8 mouse cellular contexts compared by ENCODE assay signal in the genomic region with DNA sequence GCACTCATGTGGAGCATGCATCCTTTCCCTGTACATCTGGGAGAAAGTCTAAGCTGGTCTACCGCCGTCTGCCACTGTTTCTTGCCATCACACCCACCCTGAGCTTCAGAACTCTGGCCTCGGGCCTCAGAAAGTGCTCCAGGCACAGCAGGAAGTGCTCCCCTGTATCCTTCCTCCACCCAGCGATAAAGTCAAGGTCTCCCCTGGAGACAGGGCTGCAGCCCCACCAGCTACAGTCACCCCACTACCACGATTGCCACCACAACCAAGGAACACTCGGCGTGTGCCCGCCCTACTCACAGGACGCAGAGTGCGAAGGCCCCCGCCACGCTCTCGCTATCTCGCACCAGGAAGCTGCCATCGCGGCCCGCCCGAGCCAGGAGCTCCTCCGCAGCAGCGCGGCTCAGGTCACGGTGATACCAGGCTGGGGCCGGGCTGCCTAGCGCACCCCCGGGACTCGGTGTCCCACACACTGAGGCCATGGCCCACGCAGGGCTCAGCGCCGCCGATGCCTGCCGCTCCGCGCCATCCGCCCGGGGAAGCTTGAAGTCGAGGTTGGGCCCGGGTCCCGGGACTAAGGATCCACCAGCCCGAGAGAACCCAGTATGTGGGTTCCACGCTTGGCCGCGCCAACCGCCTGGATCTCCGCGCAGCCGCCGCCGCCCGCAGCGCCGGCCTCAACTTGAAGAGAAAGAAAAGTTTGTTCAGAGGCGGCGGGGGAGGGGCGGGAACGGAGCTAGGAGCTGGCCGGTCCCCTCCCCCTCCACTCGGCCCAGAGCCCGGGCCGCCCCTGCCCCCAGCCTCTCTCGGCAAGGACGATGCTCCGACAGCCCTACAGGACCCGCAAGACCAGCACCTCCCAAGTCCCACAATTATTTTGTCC. TPM values are rescaled to one million over a fixed set of nuclear protein-coding genes. Genes with fewer than 3 reads are reported as not detected.
DNase-seq lines count a peak whose midpoint lies in the region; ATAC-seq and TF ChIP-seq lines count a peak whose summit lies in the region.

No protein-coding gene starts in this region.

- intact Hi-C loops in heart, postnatal 10 days (cut with DNase I) = no loop called here

- peak overlapping the region; percentile 88 for H3K9ac ChIP-seq in embryonic facial prominence, embryonic 15.5 days
- H3K9ac ChIP-seq in lung, embryonic 15.5 days = peak overlapping the region; percentile 92
- peak overlapping the region; percentile 62 for H3K9ac ChIP-seq in neural tube, embryonic 15.5 days (replicated peaks)

- peaks cover 44% of the 10 kb centered on the region for H3K4me1 ChIP-seq in embryonic facial prominence, embryonic 15.5 days
- H3K4me1 ChIP-seq in lung, embryonic 15.5 days = peaks cover 31% of the 10 kb centered on the region
- peaks cover 46% of the 10 kb centered on the region for H3K4me1 ChIP-seq in neural tube, embryonic 15.5 days
- peaks cover 12% of the 10 kb centered on the region for H3K4me1 ChIP-seq in thymus, adult 2 months (replicated peaks; ENCODE audit: control insufficient read depth, insufficient read depth, low read length)

- no peaks in the 10 kb centered on the region for H3K9me3 ChIP-seq in embryonic facial prominence, embryonic 15.5 days (replicated peaks)
- H3K9me3 ChIP-seq in lung, embryonic 15.5 days = no peaks in the 10 kb centered on the region
- H3K9me3 ChIP-seq in neural tube, embryonic 15.5 days (replicated peaks) = no peaks in the 10 kb centered on the region

- peaks cover 22% of the 10 kb centered on the region for H3K36me3 ChIP-seq in embryonic facial prominence, embryonic 15.5 days
- peaks cover 23% of the 10 kb centered on the region for H3K36me3 ChIP-seq in lung, embryonic 15.5 days
- H3K36me3 ChIP-seq in neural tube, embryonic 15.5 days = no peaks in the 10 kb centered on the region
- H3K36me3 ChIP-seq in thymus, adult 2 months (ENCODE audit: control insufficient read depth, insufficient read depth, low read length) = no peaks in the 10 kb centered on the region

- no peak for TF ChIP-seq POLR2A in thymus, adult 2 months (IDR thresholded peaks at IDR 0.05; ENCODE audit: control insufficient read depth, extremely low read depth, insufficient read depth, low read length, poor library complexity)

- H3K27ac ChIP-seq in embryonic facial prominence, embryonic 15.5 days (replicated peaks) = peak overlapping the region; percentile 95
- peak overlapping the region; percentile 98 for H3K27ac ChIP-seq in lung, embryonic 15.5 days
- H3K27ac ChIP-seq in neural tube, embryonic 15.5 days (replicated peaks) = peak overlapping the region; percentile 87
- H3K27ac ChIP-seq in thymus, adult 2 months (ENCODE audit: control insufficient read depth, insufficient read depth, low read length) = no peak overlapping the region

- ATAC-seq in embryonic facial prominence, embryonic 15.5 days (ENCODE audit: insufficient number of reproducible peaks, low FRiP score, low TSS enrichment, low read depth) = peak; percentile 58
- ATAC-seq in lung, embryonic 15.5 days (ENCODE audit: borderline replicate concordance, extremely low read depth, low FRiP score, low TSS enrichment) = peak; percentile 41
- ATAC-seq in neural tube, embryonic 15.5 days (ENCODE audit: low FRiP score) = peak; percentile 61; the same call in 1 of the 2 replicates

- H3K4me3 ChIP-seq in embryonic facial prominence, embryonic 15.5 days (replicated peaks) = peak overlapping the region; percentile 71
- peak overlapping the region; percentile 82 for H3K4me3 ChIP-seq in lung, embryonic 15.5 days
- H3K4me3 ChIP-seq in neural tube, embryonic 15.5 days (replicated peaks) = peak overlapping the region; percentile 61
- H3K4me3 ChIP-seq in thymus, adult 2 months (ENCODE audit: control insufficient read depth, insufficient read depth, low read length) = peak overlapping the region; percentile 60

- under 1% methylated on average over 62 of the region's 63 CpGs for WGBS in embryonic facial prominence, embryonic 15.5 days
- WGBS in lung, embryonic 15.5 days = under 1% methylated on average over 62 of the region's 63 CpGs
- WGBS in neural tube, embryonic 15.5 days = under 1% methylated on average over 63 of the region's 63 CpGs
- WGBS in thymus, adult 2 months = under 1% methylated on average over 63 of the region's 63 CpGs

- no peaks in the 10 kb centered on the region for H3K27me3 ChIP-seq in embryonic facial prominence, embryonic 15.5 days
- H3K27me3 ChIP-seq in lung, embryonic 15.5 days = no peaks in the 10 kb centered on the region
- peaks cover 7% of the 10 kb centered on the region; the same call in 1 of the 2 replicates for H3K27me3 ChIP-seq in neural tube, embryonic 15.5 days (replicated peaks)
- peaks cover 15% of the 10 kb centered on the region for H3K27me3 ChIP-seq in thymus, adult 2 months (ENCODE audit: control insufficient read depth, insufficient read depth, low read length)

- peak overlapping the region; percentile 80 for H3K4me2 ChIP-seq in embryonic facial prominence, embryonic 15.5 days (replicated peaks)
- H3K4me2 ChIP-seq in lung, embryonic 15.5 days = peak overlapping the region; percentile 73
- peak overlapping the region; percentile 99 for H3K4me2 ChIP-seq in neural tube, embryonic 15.5 days

- TF ChIP-seq CTCF in thymus, adult 2 months (IDR thresholded peaks at IDR 0.05; ENCODE audit: borderline replicate concordance, control insufficient read depth, extremely low read depth, insufficient read depth, low read length, poor library complexity) = 0 out of 2 replicates have a peak, but pooled peaks have one; percentile 14

- DNase-seq in CD4-positive helper T cell, adult 2 months (ENCODE audit: low read depth, low spot score) = peak; percentile 68
- DNase-seq in adrenal gland, adult 2 months = peak; percentile 83
- peak; percentile 79 for DNase-seq in heart, postnatal 10 days
- DNase-seq in kidney, postnatal 36 days = peak; percentile 70 to 91
- peak; percentile 52 for DNase-seq in thymus, adult 2 months

RNA-seq across cellular contexts. Expression of a gene that starts 1.5 kb away (rescaled TPM):
- 10 to 100 TPM; 81.2 to 90.1 TPM for total RNA-seq in adrenal gland, adult 2 months (2021)
- 139 and 142 TPM in 2 replicates for polyA plus RNA-seq in adrenal gland, adult 2 months (2012; rRNA removed)
- 48.0 and 57.4 TPM in 2 replicates for polyA plus RNA-seq in embryonic facial prominence, embryonic 15.5 days (2015; fragmentation: Nextera tagmentation; extraction: Ambion mirVana)
- 100 to 1,000 TPM; 135 to 140 TPM for total RNA-seq in heart, postnatal 10 days (2021)
- polyA plus RNA-seq in lung, embryonic 15.5 days (2015; fragmentation: Nextera tagmentation; extraction: Ambion mirVana) = 54.7 and 61.7 TPM in 2 replicates
- 11.5 and 16.2 TPM in 2 replicates for polyA plus RNA-seq in neural tube, embryonic 15.5 days (2015; fragmentation: Nextera tagmentation; extraction: Ambion mirVana)
- 30.4 and 30.6 TPM in 2 replicates for polyA plus RNA-seq in thymus, adult 2 months (2012; rRNA removed)

RNA-seq across cellular contexts. Expression of a gene that starts 18.4 kb away (rescaled TPM):
- 10 to 100 TPM; 15.6 to 45.9 TPM for total RNA-seq in adrenal gland, adult 2 months (2021)
- polyA plus RNA-seq in adrenal gland, adult 2 months (2012; rRNA removed) = 40.1 and 48.0 TPM in 2 replicates
- 0.34 and 0.45 TPM in 2 replicates for polyA plus RNA-seq in embryonic facial prominence, embryonic 15.5 days (2015; fragmentation: Nextera tagmentation; extraction: Ambion mirVana)
- total RNA-seq in heart, postnatal 10 days (2021) = under 1 TPM; 0.42 to 0.48 TPM
- polyA plus RNA-seq in lung, embryonic 15.5 days (2015; fragmentation: Nextera tagmentation; extraction: Ambion mirVana) = 0.29 and 0.77 TPM in 2 replicates
- polyA plus RNA-seq in neural tube, embryonic 15.5 days (2015; fragmentation: Nextera tagmentation; extraction: Ambion mirVana) = 1.6 and 1.9 TPM in 2 replicates
- polyA plus RNA-seq in thymus, adult 2 months (2012; rRNA removed) = 0.14 TPM in 1 of 2 replicates, not detected in the other

RNA-seq across cellular contexts. Expression of a gene that starts 20.5 kb away (rescaled TPM):
- total RNA-seq in adrenal gland, adult 2 months (2021) = 1 to 10 TPM; 3.2 to 4.5 TPM
- 3.9 and 5.0 TPM in 2 replicates for polyA plus RNA-seq in adrenal gland, adult 2 months (2012; rRNA removed)
- 3.5 and 4.2 TPM in 2 replicates for polyA plus RNA-seq in embryonic facial prominence, embryonic 15.5 days (2015; fragmentation: Nextera tagmentation; extraction: Ambion mirVana)
- total RNA-seq in heart, postnatal 10 days (2021) = 1 to 10 TPM; 2.3 to 3.8 TPM
- 1.0 and 2.0 TPM in 2 replicates for polyA plus RNA-seq in lung, embryonic 15.5 days (2015; fragmentation: Nextera tagmentation; extraction: Ambion mirVana)
- 2.1 TPM in 2 replicates for polyA plus RNA-seq in neural tube, embryonic 15.5 days (2015; fragmentation: Nextera tagmentation; extraction: Ambion mirVana)
- polyA plus RNA-seq in thymus, adult 2 months (2012; rRNA removed) = 6.4 and 9.3 TPM in 2 replicates

RNA-seq across cellular contexts. Expression of a gene that starts 27.0 kb away (rescaled TPM):
- total RNA-seq in adrenal gland, adult 2 months (2021) = 10 to 100 TPM; 34.2 to 35.7 TPM
- 32.3 and 39.9 TPM in 2 replicates for polyA plus RNA-seq in adrenal gland, adult 2 months (2012; rRNA removed)
- polyA plus RNA-seq in embryonic facial prominence, embryonic 15.5 days (2015; fragmentation: Nextera tagmentation; extraction: Ambion mirVana) = 56.6 and 61.0 TPM in 2 replicates
- 10 to 100 TPM; 21.5 to 28.7 TPM for total RNA-seq in heart, postnatal 10 days (2021)
- polyA plus RNA-seq in lung, embryonic 15.5 days (2015; fragmentation: Nextera tagmentation; extraction: Ambion mirVana) = 80.4 and 84.6 TPM in 2 replicates
- 73.6 and 74.3 TPM in 2 replicates for polyA plus RNA-seq in neural tube, embryonic 15.5 days (2015; fragmentation: Nextera tagmentation; extraction: Ambion mirVana)
- polyA plus RNA-seq in thymus, adult 2 months (2012; rRNA removed) = 77.1 and 103 TPM in 2 replicates

RNA-seq across cellular contexts. Expression of a gene that starts 34.1 kb away (rescaled TPM):
- total RNA-seq in adrenal gland, adult 2 months (2021) = 10 to 100 TPM in 1 of 2 experiments, under 1 TPM in 1; 0.86 to 22.0 TPM
- polyA plus RNA-seq in adrenal gland, adult 2 months (2012; rRNA removed) = 1.3 and 2.6 TPM in 2 replicates
- polyA plus RNA-seq in embryonic facial prominence, embryonic 15.5 days (2015; fragmentation: Nextera tagmentation; extraction: Ambion mirVana) = 0.35 and 0.81 TPM in 2 replicates
- 1 to 10 TPM in 1 of 2 experiments, under 1 TPM in 1; 0.72 to 1.2 TPM for total RNA-seq in heart, postnatal 10 days (2021)
- 0.68 and 0.95 TPM in 2 replicates for polyA plus RNA-seq in lung, embryonic 15.5 days (2015; fragmentation: Nextera tagmentation; extraction: Ambion mirVana)
- 1.7 and 8.7 TPM in 2 replicates for polyA plus RNA-seq in neural tube, embryonic 15.5 days (2015; fragmentation: Nextera tagmentation; extraction: Ambion mirVana)
- 0.70 and 0.86 TPM in 2 replicates for polyA plus RNA-seq in thymus, adult 2 months (2012; rRNA removed)

Comparison
In these comparisons a context has a peak if more than half of its experiments do, and no peak if none do; other contexts are left out.
1. RNA of a gene that starts 18.4 kb away (polyA plus RNA-seq): 40.1 to 48.0 TPM in adrenal gland, adult 2 months; 1.6 to 1.9 TPM in neural tube, embryonic 15.5 days, 0.29 to 0.77 TPM in lung, embryonic 15.5 days, 0.34 to 0.45 TPM in embryonic facial prominence, embryonic 15.5 days and 0.14 TPM in thymus, adult 2 months; every median in the first group is over 10 times any median in the second.
2. Peak in every context shown above with its lines, with median percentiles within 50 percentile points of each other: DNase-seq, ATAC-seq, H3K4me2 ChIP-seq, H3K4me3 ChIP-seq and H3K9ac ChIP-seq.